Mouse (Mus musculus) MN1 (cell line): ENCODE measurements at regions not wholly inside any gene's neighbourhood (a gene's known extent, or its start where the extent isn't known, plus 50 kb on each side); places are given as distances from the start of the nearest gene placed in this dataset.

Source experiments
- DNase-seq: peaks from one replicate; pipeline ENCODE4 v3.0.0-alpha.2; 2016; ENCODE audit warnings: low spot score

- DNase-seq: no peak
Observed at GRCm38 (mm10) chr16:78019605-78020285, 281.5 kb upstream of the Cxadr start.

- DNase-seq: no peak
Observed at GRCm38 (mm10) chr16:78015401-78015800, 285.9 kb upstream of the Cxadr start.

GRCm38 (mm10) chr16:78013049-78013819, 288.1 kb upstream of the Cxadr start:
- DNase-seq: no peak

GRCm38 (mm10) chr16:78004016-78004415, 297.3 kb upstream of the Cxadr start:
- DNase-seq: no peak

GRCm38 (mm10) chr16:77992986-77993385, 308.3 kb upstream of the Cxadr start:
- DNase-seq: no peak

- DNase-seq: no peak
Observed at GRCm38 (mm10) chr16:77989791-77990325, 311.4 kb upstream of the Cxadr start.

GRCm38 (mm10) chr16:77989139-77989538, 312.1 kb upstream of the Cxadr start:
- no peak for DNase-seq

GRCm38 (mm10) chr16:77986884-77987529, 314.3 kb upstream of the Cxadr start:
- no peak for DNase-seq

GRCm38 (mm10) chr16:77948785-77949184, 346.9 kb upstream of the Gm11146 start:
- no peak for DNase-seq

GRCm38 (mm10) chr16:77945442-77945841, 343.5 kb upstream of the Gm11146 start:
- no peak for DNase-seq

- no peak for DNase-seq
Observed at GRCm38 (mm10) chr16:77931025-77931723, 329.3 kb upstream of the Gm11146 start.

GRCm38 (mm10) chr16:77914160-77915070, 312.5 kb upstream of the Gm11146 start:
- DNase-seq: no peak

GRCm38 (mm10) chr16:77894247-77894646, 292.4 kb upstream of the Gm11146 start:
- no peak for DNase-seq

GRCm38 (mm10) chr16:77893690-77894089, 291.8 kb upstream of the Gm11146 start:
- DNase-seq: no peak

- DNase-seq: no peak
Observed at GRCm38 (mm10) chr16:77892731-77893130, 290.8 kb upstream of the Gm11146 start.

- no peak for DNase-seq
Observed at GRCm38 (mm10) chr16:77889348-77889747, 287.5 kb upstream of the Gm11146 start.

- DNase-seq: no peak
Observed at GRCm38 (mm10) chr16:77885060-77885679, 283.3 kb upstream of the Gm11146 start.

- no peak for DNase-seq
Observed at GRCm38 (mm10) chr16:77884495-77884894, 282.6 kb upstream of the Gm11146 start.

GRCm38 (mm10) chr16:77877006-77877405, 275.1 kb upstream of the Gm11146 start:
- DNase-seq: no peak

GRCm38 (mm10) chr16:77863246-77863645, 261.4 kb upstream of the Gm11146 start:
- DNase-seq: no peak
